Mouse (Mus musculus): ENCODE measurements around the gene Abtb2.

DNA sequence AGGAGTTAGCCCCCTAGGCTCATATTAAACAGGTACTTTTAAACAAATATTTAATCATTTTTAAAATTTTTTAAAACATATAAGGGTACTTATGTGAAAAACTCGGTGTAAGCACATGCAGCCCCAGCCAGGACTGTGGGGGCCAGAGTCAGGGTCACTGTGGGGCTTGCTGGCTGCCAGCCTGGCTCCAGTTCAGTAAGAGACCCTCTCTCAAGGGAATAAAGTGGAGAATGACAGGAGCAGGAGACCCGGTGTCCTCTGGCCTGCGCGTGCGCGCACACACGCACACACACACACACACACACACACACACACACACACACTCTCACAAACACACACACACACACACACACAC is 153.2 kb downstream of the Abtb2 start:
- TF ChIP-seq CTCF (IDR thresholded peaks at IDR 0.05) (no peak), POLR2A (IDR thresholded peaks at IDR 0.05; ENCODE audit: insufficient read depth, low read depth, low read length) (no peak), EP300 (IDR thresholded peaks at IDR 0.05; ENCODE audit: insufficient read depth, low read depth, low read length) (no peak)
